Mouse (Mus musculus) spleen, postnatal 4 days (tissue): ENCODE results near the gene Hectd4.
"Not testable (repeated sequence)": the region's sequence is repeated elsewhere in the genome, so short reads cannot be mapped to it uniquely, and the experiment has no call there.

Experiments
- DNase-seq, 2 experiments: peaks; one replicate each; pipeline ENCODE4 v3.0.0; 2022; ENCODE audit warnings: low spot score in 2 of 2

The Hectd4 gene

DNA sequence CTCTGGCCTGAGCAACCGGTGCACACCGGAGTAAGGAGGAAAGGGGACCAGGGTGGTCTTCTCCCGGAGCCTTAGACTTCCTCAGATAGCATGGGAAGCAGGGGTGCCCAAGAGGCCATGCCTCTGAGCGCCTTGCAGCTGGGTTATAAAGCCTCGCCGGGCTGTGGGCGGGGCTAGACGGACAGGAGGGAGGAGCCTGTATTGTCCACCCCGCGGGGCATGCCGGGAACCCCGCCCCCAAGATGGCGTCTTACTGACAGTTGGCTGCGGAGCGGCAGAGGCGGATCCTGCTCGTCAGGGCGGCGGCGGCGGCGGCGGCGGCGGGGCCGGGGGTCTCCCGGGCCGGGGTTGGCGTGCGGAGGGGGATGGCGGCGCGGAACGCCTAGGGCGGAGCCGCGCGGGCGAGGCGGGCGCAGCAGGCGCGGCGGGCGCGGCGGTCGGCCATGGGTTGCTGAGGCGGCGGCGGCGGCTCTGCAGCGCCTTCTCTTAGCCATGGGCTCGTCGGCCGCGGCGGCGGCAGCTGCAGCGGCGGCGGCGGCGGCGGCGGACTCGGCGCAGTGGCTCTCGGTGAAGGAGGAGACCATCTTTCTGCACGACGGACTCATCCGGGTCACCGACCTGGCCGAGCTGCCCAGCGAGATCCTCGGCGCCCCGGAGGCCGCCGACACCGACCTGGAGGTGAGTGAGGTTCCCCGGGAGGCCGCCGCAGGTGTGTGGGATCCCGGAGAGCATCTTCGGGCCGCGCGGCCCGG, at the start of gene Hectd4:
Gene Hectd4, plus strand, starts transcription at position 240 of the 752 bp plus-strand sequence.
- DNase-seq, result peak; percentile 99 to 100

GRCm38 (mm10) chr5:121172835-121173234, 47.2 kb upstream of the Hectd4 start:
- no peak for DNase-seq

DNA sequence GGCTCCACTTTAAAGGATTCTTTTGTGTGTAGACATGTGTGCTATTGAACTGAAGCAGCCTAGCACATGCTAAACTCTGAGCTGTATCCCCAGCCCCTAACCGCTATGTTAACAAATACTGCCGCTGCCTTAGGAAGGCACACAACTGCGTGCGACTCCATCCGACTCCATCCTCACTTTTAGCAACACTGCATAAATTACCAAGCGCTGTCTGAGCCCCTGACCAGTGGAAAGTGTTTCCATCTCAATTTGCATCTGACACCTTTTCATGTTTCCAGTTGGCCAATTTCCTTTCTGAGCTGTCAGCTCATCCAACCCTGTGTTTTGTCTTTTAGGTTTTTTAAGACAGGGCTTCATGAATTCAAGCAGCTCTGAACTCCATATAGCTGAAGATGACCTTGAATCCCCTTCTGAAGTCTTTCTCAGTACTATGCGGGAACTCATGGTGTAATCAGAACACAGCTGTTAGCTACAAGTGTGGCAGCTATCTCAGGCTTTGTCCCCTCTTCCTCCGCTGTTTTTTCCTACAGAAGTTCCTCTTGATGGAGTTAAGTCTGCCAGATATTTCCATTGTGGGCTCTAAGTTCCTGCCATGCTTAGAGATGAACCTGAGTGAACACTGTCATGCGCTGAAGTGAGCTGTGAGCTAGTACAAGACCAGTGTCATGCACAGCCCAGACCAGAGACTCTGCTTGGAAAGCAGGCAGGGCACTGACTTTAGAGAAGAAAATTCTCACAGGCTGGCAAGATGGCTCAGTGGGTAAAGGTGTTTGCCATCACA, 40.8 kb upstream of the Hectd4 start:
- DNase-seq, result no peak

GRCm38 (mm10) chr5:121183269-121183668, 36.8 kb upstream of the Hectd4 start:
- no peak for DNase-seq

- DNase-seq, result no peak
These were observed 35.6 kb upstream of the Hectd4 start for GRCm38 (mm10) chr5:121184375-121184774.

GRCm38 (mm10) chr5:121184945-121185551, 35.0 kb upstream of the Hectd4 start:
- no peak for DNase-seq

DNA sequence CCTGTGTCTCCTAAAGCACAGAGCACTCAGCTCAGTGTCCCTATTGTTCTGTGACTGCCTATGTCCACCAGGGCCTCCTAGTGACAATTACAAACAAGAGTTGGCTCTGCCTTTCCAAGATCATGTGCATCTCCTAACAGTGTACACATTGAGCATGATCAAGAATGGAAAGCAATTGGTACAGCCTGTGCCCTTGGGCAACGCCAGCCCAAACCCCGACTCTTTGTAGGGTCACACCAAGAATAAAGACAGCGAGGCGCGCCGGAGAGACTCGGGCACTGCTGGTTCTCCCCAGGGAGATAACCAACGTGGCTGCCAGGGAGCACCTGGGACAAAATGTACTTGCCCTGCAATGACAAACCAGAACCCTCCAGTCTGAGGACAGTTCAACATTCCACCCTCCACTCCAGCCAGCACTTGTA, 32.4 kb upstream of the Hectd4 start:
- no peak for DNase-seq

DNA sequence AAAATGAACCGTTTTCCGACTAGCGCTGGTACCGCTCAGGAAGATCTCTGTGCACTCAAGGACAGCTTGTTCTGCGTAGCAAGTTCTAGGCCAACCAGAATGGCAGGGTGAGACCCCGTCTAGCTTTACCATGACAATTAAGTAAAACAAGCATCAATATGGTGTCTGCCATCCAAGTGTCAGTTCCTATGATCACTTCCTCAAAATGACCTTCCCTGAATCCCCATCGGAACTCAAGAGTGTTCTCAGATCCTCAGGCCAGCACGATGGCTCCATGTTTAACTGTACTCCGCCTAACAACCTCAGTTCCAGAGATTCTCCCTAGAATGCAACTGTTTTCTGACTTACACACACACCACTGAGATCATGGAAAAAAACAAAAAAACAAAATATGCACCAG, 31.8 kb upstream of the Hectd4 start:
- DNase-seq, result no peak

- no peak for DNase-seq
These were observed 30.8 kb upstream of the Hectd4 start for GRCm38 (mm10) chr5:121189182-121189581.

DNA sequence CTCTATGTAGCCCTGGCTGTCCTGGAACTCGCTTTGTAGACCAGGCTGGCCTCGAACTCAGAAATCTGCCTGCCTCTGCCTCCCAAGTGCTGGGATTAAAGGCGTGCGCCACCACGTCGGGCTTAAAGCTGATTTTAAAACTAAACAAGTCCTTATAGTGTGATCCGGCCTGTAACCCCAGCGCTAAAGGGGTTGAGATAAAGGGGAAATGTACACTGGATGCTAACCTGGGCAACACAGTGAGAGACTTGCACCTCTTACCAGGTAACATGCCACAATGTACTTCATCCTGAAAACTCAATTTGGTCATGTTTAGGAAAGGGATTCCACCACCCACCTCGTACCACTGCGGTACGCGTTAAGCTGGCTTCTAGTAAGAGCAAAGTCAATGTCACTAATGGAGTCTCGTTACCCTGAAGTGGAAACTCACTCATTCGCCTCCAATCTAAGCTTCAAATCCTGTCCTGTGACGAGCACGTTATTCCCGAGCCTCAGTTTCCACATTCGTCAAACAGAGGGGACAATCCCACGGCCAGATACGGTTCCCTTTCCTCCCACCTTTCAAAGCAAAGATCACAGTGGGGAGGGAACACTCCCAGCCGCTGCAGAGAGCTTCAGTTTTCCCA, 29.7 kb upstream of the Hectd4 start:
- no peak for DNase-seq

DNA sequence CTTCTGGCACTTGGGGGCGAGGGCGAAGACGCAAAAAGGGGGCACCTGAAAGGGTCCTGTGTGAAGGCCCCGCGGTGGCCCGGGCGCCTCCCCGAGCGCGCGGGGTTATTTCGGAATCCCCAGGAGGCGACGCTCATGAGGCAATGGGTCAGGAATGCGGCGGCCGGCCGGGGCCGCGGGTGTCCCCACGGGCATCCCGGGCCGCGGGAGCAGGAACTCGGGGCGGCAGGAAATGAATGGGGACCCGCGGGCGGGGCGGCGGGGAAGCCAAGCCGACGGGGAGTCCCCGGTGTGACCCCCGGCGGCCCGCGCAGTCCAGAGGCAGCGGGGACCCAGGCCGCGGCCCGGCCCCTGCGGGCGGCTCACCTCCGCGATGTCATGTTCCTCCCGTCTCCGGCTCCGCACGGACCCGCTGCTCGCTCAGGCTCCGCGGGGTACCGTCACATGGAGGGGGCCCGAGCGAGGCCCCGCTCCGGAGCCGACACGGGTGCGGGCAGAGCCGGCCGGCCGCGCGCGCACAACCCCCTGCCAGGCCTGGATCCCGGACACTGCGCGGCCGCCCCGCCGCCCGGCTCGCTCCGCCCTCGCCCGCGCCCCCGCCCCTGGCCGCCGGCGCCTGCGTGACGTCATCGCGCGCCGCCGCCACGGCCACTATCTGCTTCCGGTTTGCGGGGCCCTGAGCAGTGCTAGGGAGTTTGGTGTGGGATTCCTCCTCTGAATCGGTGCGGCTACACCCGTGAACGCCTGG, 29.0 kb upstream of the Hectd4 start, which contains the start of gene Ptpn11:
Gene Ptpn11, minus strand, starts transcription at position 562 of the 748 bp plus-strand sequence.
- DNase-seq, result peak; percentile 87 to 95

- no peak for DNase-seq
These were observed 28.5 kb upstream of the Hectd4 start for GRCm38 (mm10) chr5:121191584-121191906.

GRCm38 (mm10) chr5:121194173-121194572, 25.8 kb upstream of the Hectd4 start:
- no peak for DNase-seq

- DNase-seq, result no peak
These were observed 23.3 kb upstream of the Hectd4 start for GRCm38 (mm10) chr5:121196764-121197163.

- DNase-seq, result no peak
These were observed 22.7 kb upstream of the Hectd4 start for GRCm38 (mm10) chr5:121197337-121197736.

DNA sequence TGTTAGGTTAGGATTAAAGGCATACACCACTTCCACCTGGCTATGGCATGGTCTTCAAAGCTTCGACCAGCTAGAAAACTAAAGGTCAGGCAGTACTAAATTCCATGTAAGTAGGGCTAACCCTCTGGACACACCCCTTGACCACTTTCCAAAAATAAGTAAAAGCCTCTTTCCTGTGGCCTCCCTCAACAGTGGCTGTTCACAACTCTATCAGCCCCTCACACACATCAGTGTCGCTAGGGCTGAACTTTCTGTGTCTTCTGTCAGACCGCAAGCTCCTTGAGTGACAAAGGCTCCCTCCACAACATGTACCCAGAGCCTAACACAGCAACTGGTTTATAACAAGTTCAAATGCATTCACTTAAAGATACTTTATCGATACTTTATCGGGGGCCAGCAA, 21.6 kb upstream of the Hectd4 start:
- DNase-seq, result no peak

- DNase-seq, result no peak
These were observed 18.3 kb upstream of the Hectd4 start for GRCm38 (mm10) chr5:121201739-121202138.

DNA sequence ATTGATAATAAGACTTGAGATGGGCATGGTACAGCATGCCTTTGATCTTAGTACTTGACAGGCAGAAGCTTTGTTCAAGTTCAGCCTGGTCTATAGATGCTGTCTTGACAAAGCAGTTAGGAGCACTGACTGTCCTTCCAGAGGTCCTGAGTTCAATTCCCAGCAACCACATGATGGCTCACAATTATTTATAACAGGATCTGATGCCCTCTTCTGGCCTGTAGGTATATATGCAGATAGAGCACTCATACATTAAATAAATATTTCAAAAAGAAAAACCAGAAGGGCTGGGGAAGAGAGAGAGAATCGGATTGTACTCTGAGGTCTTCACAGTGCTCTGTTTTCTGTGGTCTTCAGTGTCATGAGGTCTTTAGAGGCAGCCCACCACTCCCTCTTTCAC, 17.6 kb upstream of the Hectd4 start:
- no peak for DNase-seq

DNA sequence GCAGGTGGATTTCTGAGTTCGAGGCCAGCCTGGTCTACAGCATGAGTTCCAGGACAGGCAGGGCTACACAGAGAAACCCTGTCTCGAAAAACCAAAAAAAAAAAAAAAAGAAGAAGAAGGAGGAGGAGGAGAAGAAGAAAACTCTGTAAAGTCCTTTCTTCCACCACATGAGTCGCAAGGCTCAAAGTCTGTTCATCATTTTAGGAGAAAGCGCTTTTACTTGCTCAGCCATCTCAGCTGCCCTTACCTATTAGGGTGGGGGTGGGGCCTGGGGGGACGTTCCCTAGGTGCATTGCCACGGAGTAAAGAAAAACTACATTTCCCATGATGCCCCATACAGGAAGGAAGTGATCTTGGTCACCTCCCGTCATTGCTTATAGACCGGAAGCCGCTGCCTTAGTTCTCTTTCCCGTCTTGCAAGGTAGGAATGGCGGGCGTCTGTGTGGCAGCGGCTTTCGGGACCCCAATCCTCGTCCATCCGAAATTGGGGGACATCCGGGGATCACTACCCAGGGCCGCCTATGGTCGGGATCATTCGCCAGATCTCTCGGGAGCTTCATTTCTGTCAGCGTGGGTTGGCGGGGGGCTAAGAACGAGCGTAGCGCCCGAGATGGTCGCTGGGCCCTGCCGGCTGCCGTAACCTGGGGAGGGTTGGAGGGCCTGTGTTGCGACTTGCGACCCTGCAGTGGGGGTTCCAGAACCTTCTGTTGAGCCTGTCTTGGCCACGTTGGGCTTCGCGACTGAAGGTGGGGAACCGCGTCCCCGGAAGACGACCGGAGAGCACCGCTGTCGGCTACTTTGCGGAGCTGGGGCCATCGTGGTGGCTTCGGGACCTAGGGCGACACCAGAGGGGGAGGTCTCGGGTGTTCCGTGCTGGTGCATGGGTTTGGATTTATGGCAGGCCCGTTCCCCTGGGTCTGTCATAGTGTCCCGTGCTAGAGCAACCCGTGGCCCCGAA, 15.6 kb upstream of the Hectd4 start, which contains the start of gene Rpl6:
Gene Rpl6, plus strand, starts transcription at position 350 of the 958 bp plus-strand sequence.
- peak; percentile 74 to 88 for DNase-seq

DNA sequence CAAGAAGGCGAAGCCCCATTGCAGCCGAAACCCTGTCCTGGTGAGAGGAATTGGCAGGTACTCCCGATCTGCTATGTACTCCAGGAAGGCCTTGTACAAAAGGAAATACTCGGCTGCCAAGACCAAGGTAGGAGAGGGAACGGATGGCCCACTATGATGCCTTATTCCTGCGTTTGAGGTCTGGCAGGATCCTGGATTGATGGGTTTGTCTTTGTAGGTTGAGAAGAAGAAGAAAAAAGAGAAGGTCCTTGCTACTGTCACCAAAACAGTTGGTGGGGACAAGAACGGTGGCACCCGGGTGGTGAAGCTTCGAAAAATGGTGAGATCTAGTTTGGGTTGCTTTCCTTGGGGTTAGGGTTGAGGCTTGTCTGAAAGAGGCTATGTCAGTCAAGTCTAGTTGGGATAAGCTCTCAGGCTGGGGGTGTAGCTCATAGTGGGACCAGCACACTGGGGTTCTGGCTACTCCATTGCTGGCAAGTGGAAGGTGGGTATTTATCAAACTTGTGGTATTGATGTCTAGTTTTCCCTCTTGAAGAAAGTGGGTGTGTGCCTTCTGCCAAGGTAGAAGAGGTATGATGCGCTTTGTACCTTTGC, 14.4 kb upstream of the Hectd4 start:
- not testable (repeated sequence) for DNase-seq
